Mouse (Mus musculus) CD8-positive naive resting alpha-beta T cell, adult 2 months (primary cell): ENCODE measurements around the gene Dst.

ENCODE experiments used
- DNase-seq, 2 experiments: peaks; one replicate each; pipeline ENCODE4 v3.0.0; 2022; ENCODE audit warnings: low read depth in 2 of 2, low spot score in 2 of 2

Gene Dst

GRCm38 (mm10) chr1:33975333-33975732 lies 67.3 kb downstream of the Dst start:
- DNase-seq = no peak

GRCm38 (mm10) chr1:33977832-33978231 lies 69.8 kb downstream of the Dst start:
- no peak for DNase-seq

GRCm38 (mm10) chr1:33980420-33980819 lies 72.4 kb downstream of the Dst start:
- DNase-seq = no peak

- DNase-seq = no peak
These were observed 81.6 kb downstream of the Dst start for GRCm38 (mm10) chr1:33989643-33990042.

- no peak for DNase-seq
These were observed 83.0 kb downstream of the Dst start for GRCm38 (mm10) chr1:33991067-33991466.

DNA sequence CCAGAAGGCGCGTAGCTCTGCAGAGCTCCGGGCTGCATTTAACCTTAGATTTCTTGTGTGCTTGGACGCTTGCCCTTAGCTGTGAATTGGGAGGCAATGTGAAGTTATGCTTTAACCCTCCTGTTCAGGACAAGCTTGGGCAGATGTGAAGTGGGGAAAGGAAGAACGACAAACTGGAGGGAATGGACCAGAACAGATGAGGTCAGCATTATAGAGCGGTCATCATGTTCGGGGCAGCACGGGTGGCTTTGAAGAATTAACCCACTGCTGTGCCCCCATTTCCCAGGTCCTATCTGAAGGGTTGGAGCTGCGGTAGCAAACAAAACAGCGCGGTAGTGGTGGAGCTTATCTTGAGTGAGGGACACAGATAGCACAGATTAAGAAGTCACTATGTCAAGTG lies 84.8 kb downstream of the Dst start:
- no peak for DNase-seq

GRCm38 (mm10) chr1:33994201-33994600 lies 86.2 kb downstream of the Dst start:
- DNase-seq = no peak

DNA sequence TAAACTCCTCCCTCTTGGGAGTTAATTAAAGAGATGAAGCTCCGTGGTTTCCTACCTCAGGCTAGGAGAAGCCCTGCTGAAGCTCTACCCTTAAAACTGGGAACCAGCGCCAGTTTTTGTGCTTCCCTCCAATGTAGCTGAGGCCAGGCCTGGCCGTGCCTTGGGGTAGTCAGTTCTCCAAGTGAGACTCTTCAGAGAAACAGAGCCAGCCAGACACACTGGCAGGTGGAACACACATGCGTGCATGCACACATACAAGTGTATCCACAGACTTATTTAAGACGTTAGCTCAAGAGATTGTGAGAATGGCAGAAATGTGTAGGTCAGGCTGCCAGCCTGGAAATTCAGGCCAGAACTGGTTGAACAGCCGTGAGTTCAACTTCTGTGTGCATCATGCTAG lies 87.4 kb downstream of the Dst start:
- no peak for DNase-seq

DNA sequence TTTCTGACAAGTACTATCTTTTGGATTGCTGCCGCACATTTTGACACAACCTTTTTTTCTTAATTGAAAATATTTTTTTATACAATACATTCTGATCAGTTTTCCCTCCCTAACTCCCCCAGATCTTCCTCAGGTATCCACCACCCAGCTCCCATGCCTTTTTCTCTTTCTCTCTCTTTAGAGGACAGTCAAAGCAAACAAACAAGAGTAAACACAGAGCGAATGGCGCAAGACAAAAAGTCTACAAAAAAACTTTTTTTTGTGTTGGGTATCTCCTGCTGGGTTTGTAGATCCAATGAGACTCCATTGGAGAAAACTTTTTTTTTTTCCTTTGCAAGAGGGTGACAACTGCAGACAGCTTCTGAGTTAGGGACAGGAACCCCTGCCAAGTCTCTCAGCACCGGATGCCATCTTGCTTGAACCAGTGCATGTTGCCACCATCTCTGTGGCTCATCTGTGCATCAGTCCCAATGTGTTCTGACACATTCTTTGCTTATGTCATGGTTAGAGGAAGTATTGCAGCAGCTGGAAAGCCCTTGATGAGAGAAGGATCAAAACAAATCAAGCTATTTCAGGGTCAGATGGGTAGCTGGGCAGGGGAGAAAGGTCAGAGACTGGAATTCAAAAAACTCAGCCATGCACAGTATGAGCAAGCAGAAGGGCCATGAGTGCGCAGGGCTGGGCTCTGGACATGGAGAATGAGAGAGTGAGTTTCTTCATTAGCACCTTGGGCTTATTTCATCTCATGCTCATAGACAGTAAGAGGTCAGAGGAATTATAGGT lies 88.3 kb downstream of the Dst start:
- no peak for DNase-seq

DNA sequence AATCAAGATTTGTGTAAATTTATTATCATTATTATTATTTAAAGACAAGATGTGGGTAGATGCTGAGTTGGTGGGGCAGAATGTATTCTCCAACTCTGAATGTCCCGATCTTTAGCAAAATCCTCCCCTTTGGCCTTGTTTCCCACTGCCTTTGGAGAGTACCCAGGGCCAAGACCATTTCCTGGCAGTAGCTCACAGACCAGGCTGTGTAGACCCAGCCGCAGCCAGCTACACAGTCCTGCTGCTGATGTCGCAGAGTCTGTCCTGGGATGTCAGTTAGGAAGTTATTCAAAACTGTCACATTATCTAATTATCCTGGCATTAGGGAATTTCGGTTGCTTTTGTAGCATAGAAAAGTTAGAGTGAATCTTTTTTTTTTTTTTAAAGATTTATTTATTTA lies 94.3 kb downstream of the Dst start:
- DNase-seq = no peak

GRCm38 (mm10) chr1:34002970-34003369 lies 94.9 kb downstream of the Dst start:
- no peak for DNase-seq

DNA sequence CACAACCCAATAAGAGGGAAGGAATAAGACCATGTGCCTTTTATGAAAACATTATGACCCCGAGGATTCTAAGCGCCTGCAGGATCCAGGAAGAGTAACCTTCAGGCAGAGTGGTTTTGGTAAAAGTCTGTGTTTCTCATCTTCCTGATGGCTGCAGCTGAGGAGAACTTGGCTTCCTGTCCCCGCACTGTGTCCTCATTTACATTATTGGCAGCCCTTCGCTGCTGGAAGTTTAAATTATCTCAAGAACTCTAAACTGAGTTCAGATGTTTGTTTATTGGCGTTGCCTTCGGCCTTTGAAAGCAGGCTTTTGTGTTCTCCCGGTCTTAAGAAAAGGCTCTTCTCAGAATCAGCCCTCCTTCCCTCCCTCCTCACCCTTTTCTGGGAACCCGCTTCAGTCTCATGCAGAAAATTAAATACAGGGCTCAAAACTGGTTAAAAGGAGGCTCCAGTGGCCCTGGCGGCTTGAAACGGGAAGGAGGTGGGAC lies 97.3 kb downstream of the Dst start:
- DNase-seq = no peak

DNA sequence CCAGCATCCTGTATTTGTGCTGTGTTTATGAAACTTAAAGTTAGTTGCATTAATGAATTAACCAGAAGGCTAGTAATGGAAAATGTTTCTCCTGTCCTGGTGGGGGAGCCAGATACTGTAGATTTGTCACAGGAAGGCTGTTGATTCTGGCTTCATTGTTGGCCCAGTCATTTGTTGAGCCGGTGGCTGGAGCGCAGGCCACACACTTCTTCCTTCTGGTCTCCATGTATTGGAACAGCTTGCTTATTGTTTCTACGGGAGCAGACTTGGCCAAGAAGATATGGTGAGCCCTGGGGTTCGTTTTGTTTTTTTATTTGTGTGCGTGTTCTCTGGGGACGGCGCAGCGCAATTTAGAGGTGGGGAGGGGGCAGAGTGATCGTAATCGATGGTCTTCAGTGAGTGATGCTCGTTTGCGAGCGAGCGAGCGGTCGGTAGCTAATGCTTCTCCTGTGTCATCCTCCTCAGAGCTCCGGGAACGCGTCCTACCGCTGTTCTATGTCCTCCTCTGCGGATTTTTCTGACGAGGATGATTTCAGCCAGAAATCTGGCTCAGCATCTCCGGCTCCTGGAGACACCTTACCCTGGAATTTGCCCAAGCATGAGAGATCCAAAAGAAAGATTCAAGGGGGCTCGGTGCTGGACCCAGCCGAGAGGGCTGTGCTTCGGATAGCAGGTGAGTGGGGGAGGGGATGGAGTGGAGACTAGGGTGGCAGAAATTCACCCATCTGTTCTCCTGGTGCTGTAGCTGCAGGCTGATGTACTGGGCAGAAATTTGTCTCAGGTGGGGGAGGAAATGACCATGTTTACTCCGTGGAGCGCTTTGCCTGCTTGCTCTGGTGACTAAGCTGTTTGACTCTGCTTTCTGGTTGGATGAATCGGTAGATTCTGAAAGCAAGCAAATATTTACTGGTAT lies 98.0 kb downstream of the Dst start:
- DNase-seq = peak in 1 of 2 experiments; percentile 18

- no peak for DNase-seq
These were observed 98.9 kb downstream of the Dst start for GRCm38 (mm10) chr1:34006828-34007361.

DNA sequence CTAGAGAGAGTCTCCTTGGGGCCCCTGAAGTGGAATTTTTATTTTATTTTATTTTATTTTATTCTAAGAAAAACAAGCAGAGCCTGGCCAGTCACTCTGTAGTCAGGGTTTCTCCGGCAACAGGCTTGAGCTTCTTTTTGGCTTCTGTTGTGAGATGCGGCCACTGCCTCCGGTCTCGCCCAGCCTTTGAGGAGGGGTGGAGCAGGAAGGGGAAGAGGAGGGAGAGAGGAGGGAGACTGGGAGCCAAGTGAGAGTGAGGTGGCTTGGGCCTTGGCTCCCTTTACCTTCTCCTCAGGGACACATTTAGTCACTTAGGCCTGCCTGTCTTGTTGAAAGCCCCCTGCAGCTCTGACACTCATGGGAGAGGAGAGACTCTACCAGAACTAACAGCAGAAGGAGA lies 99.4 kb downstream of the Dst start:
- DNase-seq = no peak

- DNase-seq = peak; percentile 7 to 12
These were observed 103.1 kb downstream of the Dst start for GRCm38 (mm10) chr1:34011051-34011677.

DNA sequence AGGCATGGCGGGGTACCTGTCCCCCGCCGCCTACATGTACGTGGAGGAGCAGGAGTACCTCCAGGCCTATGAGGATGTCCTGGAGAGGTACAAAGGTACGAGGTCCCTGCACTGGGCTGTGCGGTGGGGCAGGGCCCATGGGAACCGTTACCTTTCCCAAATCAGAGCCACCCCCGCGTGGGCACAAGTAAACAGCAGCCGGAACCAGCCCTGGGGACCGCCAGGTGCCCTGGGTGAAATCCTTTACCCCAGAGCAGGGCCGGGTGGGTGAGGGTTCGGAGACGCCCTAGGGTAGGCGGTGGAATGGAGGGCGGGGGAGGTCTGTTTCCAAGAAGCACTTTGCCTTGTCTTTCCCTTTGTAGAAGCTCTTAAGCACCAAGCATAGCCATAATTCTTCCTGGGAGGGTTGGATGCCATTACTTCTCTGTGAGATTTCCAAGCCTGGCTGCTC lies 103.8 kb downstream of the Dst start:
- no peak for DNase-seq

DNA sequence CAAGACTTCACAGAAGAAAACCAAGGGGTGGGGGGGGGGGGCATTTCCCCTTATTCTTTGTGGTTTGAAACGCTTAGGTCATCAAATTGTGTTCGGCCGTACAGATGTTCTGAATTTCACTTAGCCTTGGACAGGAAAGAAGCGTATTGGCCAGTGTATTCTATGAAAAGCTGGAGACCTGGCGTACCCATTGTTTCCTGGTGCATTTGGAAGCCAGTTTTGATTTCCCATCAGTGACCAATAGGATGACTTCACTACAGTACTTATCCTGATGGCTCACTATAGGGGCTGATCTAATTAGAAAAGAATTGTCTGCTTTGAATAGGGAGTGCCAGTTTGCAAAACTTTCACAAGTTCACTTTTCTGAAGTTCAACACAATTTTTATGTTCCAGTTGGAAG lies 105.5 kb downstream of the Dst start:
- DNase-seq = no peak

DNA sequence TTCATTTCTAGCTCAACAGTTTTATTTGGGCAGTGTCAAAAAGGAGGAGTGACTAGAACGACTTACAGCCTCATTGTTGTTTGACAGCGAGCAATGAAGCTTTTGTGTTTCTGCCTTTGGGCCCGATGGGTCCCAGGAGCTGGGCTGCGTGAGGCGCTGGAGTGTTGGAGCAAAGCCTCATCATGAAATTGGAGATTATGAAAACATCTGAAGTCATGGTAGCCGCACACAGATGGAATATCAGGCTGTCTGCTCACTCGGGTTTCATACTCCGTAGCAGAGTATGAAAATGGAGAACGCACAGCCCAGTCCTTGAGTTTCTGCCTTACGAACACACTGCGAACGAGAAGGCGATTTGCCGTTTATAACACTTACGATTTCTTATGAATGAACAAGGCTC lies 108.8 kb downstream of the Dst start:
- no peak for DNase-seq

GRCm38 (mm10) chr1:34017323-34017722 lies 109.3 kb downstream of the Dst start:
- no peak for DNase-seq

DNA sequence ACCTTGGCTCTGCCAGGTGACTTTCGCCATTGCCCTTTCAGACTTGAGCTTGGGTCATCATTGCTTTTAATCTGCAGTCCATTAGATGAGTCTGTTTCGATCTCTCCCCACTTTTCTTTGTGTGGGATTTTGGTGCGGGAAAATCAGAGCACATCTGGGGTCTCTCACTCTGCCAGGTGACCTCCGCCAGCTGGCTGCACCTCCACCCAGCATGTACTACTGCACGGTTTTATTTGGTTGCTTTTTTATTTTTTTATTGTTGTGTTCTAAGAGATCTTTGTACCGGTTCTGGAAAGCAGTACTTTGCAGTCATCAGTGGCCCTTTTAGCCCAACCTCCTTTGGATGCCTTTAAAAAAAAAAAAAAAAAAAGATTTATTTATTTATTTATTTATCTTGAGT lies 112.6 kb downstream of the Dst start:
- no peak for DNase-seq
